Mouse (Mus musculus) E14TG2a.4 (cell line): ENCODE results near the gene Arhgap6.

Experiments used
- H3K27me3 ChIP-seq: 2 replicates; pipeline ENCODE4 v1.6.1; 2014; ENCODE audit warnings: low read length, control low read depth; ENCODE audit not compliant: insufficient read depth
- H3K36me3 ChIP-seq: 2 replicates; pipeline ENCODE4 v1.6.1; 2014; ENCODE audit warnings: low read length, control low read depth; ENCODE audit not compliant: insufficient read depth
- H3K4me1 ChIP-seq: replicated peaks from 2 replicates; pipeline ENCODE4 v1.6.1; 2014; ENCODE audit warnings: low read depth, low read length, control low read depth
- H3K4me3 ChIP-seq: replicated peaks from 2 replicates; pipeline ENCODE4 v1.5.1; 2014; ENCODE audit warnings: mild to moderate bottlenecking, low read length
- H3K9me3 ChIP-seq: 2 replicates; pipeline ENCODE4 v1.6.1; 2014; ENCODE audit warnings: low read length, control low read depth
- CTCF ChIP-seq: conservative IDR thresholded peaks from 2 replicates; pipeline ENCODE4 v1.5.1; 2014; ENCODE audit warnings: low read length
- NANOG ChIP-seq: IDR thresholded peaks from 2 replicates; pipeline ENCODE4 v1.6.1; 2014; ENCODE audit warnings: borderline replicate concordance, low read length, mixed read lengths
- POU5F1 ChIP-seq: IDR thresholded peaks from 2 replicates; pipeline ENCODE4 v1.6.1; 2014; ENCODE audit warnings: low read length, borderline replicate concordance

The Arhgap6 gene

DNA sequence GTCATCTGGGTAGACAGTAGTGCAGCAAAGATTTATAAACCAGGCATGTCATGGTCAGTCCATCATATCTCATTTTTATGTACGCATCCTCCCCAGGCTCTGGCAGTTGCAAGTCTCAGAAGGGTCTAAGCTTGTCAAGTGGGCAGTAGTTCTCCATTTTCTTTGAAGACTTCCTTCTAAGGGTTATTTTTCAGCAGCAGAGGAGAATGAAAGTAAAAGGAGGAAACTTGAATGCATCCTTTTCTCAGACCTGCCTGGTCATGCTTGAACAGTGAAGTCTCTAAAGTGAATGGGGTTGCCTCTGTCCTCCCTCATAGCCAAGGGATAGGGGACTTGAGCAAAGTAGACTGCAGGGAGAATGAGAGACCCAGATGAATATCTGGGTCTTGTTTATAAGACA, 239.5 kb downstream of the Arhgap6 start:
- Histone ChIP-seq H3K36me3 (no peaks in the 10 kb centered on the region), H3K4me1 (peaks cover 7% of the 10 kb centered on the region; the same call in 1 of the 2 replicates), H3K27me3 (peaks cover 5% of the 10 kb centered on the region), H3K4me3 (no peak overlapping the region), H3K9me3 (no peaks in the 10 kb centered on the region)
- no peak for TF ChIP-seq POU5F1

DNA sequence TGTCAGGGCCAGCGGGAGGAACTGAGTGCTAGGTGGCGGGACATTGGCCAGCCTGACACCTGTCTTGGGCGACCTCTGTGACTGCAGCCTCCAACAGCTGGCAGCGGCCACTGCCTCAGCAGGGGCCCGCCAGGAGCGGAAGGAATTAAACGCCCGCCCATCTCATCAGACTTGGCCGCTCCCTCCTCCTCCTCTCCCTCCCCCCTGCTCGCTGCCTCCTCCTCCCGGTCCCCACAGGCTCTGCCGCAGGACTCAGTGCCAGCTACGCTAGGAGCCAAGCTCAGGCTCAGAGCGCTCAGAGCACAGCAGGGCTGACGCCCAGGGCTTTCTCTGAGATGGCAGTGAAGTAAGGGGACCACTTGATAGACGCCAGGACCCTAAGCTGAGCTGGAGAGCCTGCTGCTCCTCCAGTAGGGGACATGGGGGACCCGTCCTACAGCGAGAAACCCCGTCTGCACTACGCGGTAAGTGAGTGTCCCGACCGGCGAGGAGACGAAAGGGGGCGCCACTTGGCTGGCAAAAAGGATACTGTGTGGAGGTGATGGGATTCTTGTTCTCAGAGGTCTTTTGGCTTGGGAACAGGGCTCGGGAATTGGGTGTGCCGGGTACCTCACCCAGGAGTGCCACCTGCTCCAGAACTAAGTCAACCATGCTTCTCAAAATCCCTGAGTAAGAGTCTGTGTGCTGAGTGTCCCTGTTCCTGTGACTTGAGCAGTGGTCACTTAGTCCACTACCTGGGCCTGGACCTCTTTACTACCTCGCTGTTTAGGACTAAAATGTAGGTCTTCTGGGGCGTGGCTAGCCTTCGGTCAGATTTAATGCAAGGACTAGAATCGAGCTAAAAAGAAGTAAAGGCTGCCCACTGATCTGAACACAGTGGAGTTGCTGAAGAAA, 241.8 kb downstream of the Arhgap6 start:
- no peaks in the 10 kb centered on the region for H3K36me3 ChIP-seq
- peaks cover 7% of the 10 kb centered on the region; the same call in 1 of the 2 replicates for H3K4me1 ChIP-seq
- H3K9me3 ChIP-seq = no peaks in the 10 kb centered on the region
- H3K27me3 ChIP-seq = peaks cover 5% of the 10 kb centered on the region
- no peak for TF ChIP-seq NANOG
- TF ChIP-seq CTCF = no peak
- TF ChIP-seq POU5F1 = no peak
- H3K4me3 ChIP-seq = peak overlapping the region; percentile 69

DNA sequence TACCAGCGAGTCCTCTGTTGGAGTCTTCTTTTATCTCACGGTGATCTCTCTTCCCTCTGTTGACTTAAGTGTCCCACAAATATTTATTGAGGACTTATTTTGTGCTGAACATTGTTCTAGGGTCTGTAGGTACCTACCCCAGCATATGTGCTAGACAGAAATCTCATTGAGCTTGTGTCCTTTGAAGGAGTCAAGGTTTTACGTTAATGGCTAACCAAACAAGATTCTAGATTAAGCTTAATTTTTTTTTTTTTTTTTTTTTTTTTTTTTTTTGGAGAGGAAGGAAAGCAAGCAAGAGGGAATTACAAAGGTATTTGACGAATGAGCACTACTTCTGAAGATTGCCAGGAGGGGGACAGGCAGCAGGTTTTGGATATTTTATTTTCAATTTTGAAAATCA, 242.5 kb downstream of the Arhgap6 start:
- Histone ChIP-seq H3K36me3 (no peaks in the 10 kb centered on the region), H3K4me3 (no peak overlapping the region), H3K4me1 (peaks cover 7% of the 10 kb centered on the region; the same call in 1 of the 2 replicates), H3K9me3 (no peaks in the 10 kb centered on the region), H3K27me3 (peaks cover 5% of the 10 kb centered on the region)
- no peak for TF ChIP-seq NANOG
- no peak for TF ChIP-seq POU5F1
- TF ChIP-seq CTCF = no peak

DNA sequence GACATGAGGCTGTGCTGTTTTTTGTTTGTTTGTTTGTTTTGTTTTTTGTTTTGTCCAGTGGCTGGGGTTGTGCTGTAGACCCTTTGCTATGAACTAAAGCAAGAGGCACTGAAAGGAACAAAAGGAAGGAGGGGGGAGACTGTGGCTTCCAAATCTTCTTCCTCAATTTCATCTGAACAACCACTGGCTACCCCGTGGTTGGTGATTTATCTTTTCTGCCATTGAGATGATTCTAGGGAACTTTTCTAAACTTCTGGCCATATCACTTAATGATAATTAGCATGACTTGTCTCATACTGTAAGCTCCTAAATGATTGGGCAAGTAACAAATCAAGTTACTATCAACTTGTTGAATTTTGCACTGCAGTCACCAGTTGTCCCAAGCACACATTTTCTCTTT, 249.0 kb downstream of the Arhgap6 start:
- no peak overlapping the region for H3K4me3 ChIP-seq
- TF ChIP-seq NANOG (no peak), CTCF (no peak), POU5F1 (no peak)
- no peaks in the 10 kb centered on the region for H3K9me3 ChIP-seq
- no peaks in the 10 kb centered on the region for H3K27me3 ChIP-seq
- H3K36me3 ChIP-seq = no peaks in the 10 kb centered on the region
- H3K4me1 ChIP-seq = no peaks in the 10 kb centered on the region

DNA sequence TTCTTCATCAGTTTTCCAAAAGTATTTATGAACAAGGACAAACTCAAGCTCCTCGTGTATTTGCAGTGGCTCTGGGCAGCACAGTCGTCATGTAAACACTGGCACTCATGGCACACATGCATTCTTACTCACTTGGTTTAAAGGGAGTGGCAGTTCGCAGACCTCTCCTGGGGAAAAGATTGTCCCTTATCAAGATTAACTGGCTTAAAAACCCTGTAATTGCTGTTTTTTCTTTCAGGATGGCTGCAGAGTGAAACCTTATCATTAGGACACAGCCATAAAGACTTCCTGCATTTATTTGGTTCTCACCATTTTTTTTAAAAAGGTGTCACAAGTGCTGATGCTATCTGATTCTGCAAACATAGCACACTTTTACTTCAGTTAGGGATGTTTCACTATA, 252.7 kb downstream of the Arhgap6 start:
- H3K36me3 ChIP-seq = no peaks in the 10 kb centered on the region
- H3K9me3 ChIP-seq = no peaks in the 10 kb centered on the region
- H3K4me1 ChIP-seq = no peaks in the 10 kb centered on the region
- H3K4me3 ChIP-seq = no peak overlapping the region
- H3K27me3 ChIP-seq = no peaks in the 10 kb centered on the region
- no peak for TF ChIP-seq NANOG
- no peak for TF ChIP-seq POU5F1
- TF ChIP-seq CTCF = no peak

DNA sequence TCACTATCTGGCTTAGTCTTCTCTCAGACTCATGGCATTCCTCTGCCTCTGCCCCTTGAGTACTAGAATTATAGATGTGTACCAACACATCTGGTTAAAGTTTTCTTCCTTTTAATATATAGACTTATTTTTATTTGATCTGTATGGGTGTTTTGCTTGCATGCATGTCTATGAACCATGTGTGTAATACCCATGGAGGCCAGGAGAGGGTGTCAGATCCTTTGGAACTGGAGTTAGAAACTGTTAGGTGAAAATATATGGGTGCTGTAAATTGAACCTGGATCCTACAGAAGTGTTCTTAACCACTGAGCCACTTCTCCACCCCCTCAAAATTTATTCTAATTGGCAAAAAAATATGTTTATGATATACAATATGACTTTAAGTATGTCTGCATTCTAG, 254.7 kb downstream of the Arhgap6 start:
- Histone ChIP-seq H3K27me3 (no peaks in the 10 kb centered on the region), H3K4me3 (no peak overlapping the region)

DNA sequence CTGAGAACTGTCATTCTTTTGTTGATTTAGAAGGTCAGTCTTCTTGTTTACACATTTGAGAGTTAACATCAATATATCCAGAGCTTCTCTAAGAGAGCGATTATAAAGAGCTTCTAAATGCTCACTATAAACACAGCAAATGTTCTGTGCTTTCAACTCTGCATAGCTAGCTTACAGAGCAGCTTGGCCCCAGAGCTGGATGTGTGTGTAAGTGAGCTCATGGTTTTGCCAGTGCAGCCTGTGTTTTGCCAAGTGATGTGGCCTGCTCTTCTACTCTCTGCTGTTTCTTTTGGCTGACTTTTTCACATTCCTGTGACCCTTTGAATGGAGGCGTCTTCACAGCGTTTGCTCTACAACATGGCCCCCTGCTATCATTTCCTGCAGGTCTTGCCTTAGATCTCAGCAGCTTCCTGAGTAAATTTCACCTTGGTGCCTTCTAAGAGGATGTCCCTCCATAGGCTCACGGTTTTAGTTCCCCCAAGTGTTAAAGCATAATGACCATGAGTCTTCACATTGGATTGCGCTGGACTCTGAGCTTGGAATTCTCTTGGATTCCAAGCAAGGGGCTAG, 259.1 kb downstream of the Arhgap6 start:
- H3K9me3 ChIP-seq = no peaks in the 10 kb centered on the region
- no peaks in the 10 kb centered on the region for H3K36me3 ChIP-seq
- H3K27me3 ChIP-seq = no peaks in the 10 kb centered on the region
- TF ChIP-seq NANOG (no peak), POU5F1 (no peak), CTCF (no peak)
- H3K4me3 ChIP-seq = no peak overlapping the region
- no peaks in the 10 kb centered on the region for H3K4me1 ChIP-seq

More for the DNA sequence above, 254.7 kb downstream of the Arhgap6 start:
- TF ChIP-seq CTCF (peak; percentile 26; the same call in 1 of the 2 replicates), POU5F1 (no peak), NANOG (no peak)
- Histone ChIP-seq H3K4me1 (no peaks in the 10 kb centered on the region), H3K9me3 (no peaks in the 10 kb centered on the region), H3K36me3 (no peaks in the 10 kb centered on the region)

DNA sequence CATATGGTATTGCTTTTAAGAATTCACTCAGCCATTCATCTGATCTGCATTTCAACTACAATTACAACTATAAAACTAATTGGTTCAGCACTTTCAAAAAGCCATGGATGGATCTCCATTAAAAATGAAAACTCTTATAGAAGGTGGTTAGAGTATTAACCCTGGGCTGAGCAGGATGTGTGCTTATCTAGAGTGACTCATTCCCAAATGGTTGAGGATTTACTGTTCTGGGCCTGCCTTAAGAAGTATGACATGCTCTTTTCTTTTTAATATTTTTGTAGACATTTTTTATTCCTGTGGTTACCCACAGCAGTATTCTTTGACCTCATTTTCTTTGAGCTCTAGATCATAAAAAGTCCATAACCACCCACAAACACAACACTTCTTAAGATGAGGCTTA, 267.7 kb downstream of the Arhgap6 start:
- no peaks in the 10 kb centered on the region for H3K9me3 ChIP-seq
- TF ChIP-seq CTCF = no peak
- no peak for TF ChIP-seq NANOG
- TF ChIP-seq POU5F1 = no peak
- no peak overlapping the region for H3K4me3 ChIP-seq
- H3K36me3 ChIP-seq = no peaks in the 10 kb centered on the region
- H3K27me3 ChIP-seq = no peaks in the 10 kb centered on the region
- H3K4me1 ChIP-seq = no peaks in the 10 kb centered on the region
